Mouse (Mus musculus) gonadal fat pad, adult 2 months (tissue): ENCODE measurements around the gene Plekhh2. TPM values are rescaled to one million over a fixed set of nuclear protein-coding genes. Genes with fewer than 3 reads are reported as not detected.

Experiments used
- DNase-seq: peaks from one replicate; pipeline ENCODE4 v3.0.0-alpha.2; 2012; ENCODE audit warnings: low read depth
- polyA plus RNA-seq: library from polyadenylated mRNA; depleted of rRNA; stranded (reverse); fragments of >200 nt; gene quantifications from 2 replicates; pipeline ENCODE4 v1.2.3, GENCODE M21; 2012

Plekhh2 gene
- polyA plus RNA-seq, 1 experiment = 5.8 TPM

- DNase-seq = no peak
These were observed 96.9 kb downstream of the Plekhh2 start for GRCm38 (mm10) chr17:84608606-84609005.

GRCm38 (mm10) chr17:84611500-84611899, 99.8 kb downstream of the Plekhh2 start:
- DNase-seq = no peak

GRCm38 (mm10) chr17:84611971-84612370, 100.3 kb downstream of the Plekhh2 start:
- peak; percentile 38 for DNase-seq

- DNase-seq = no peak
These were observed 104.1 kb downstream of the Plekhh2 start for GRCm38 (mm10) chr17:84615811-84616210.

- no peak for DNase-seq
These were observed 104.9 kb downstream of the Plekhh2 start for GRCm38 (mm10) chr17:84616526-84617074.

GRCm38 (mm10) chr17:84617953-84618352, 106.3 kb downstream of the Plekhh2 start:
- no peak for DNase-seq

- no peak for DNase-seq
These were observed 107.4 kb downstream of the Plekhh2 start for GRCm38 (mm10) chr17:84619112-84619511.

- DNase-seq = no peak
These were observed 108.4 kb downstream of the Plekhh2 start for GRCm38 (mm10) chr17:84620076-84620475.

GRCm38 (mm10) chr17:84620610-84621009, 108.9 kb downstream of the Plekhh2 start:
- no peak for DNase-seq

GRCm38 (mm10) chr17:84621209-84621608, 109.5 kb downstream of the Plekhh2 start:
- no peak for DNase-seq

GRCm38 (mm10) chr17:84622028-84622427, 110.3 kb downstream of the Plekhh2 start:
- DNase-seq = no peak

- DNase-seq = no peak
These were observed 111.2 kb downstream of the Plekhh2 start for GRCm38 (mm10) chr17:84622873-84623272.

- no peak for DNase-seq
These were observed 114.7 kb downstream of the Plekhh2 start, which contains the start of gene Dync2li1 for GRCm38 (mm10) chr17:84626276-84626856. TSS of gene Dync2li1 (plus strand) at chr17:84626496.

- DNase-seq = no peak
These were observed 115.2 kb downstream of the Plekhh2 start for GRCm38 (mm10) chr17:84626857-84627305.

- DNase-seq = no peak
These were observed 116.0 kb downstream of the Plekhh2 start for GRCm38 (mm10) chr17:84627721-84628120.

- no peak for DNase-seq
These were observed 116.9 kb downstream of the Plekhh2 start for GRCm38 (mm10) chr17:84628611-84629010.

GRCm38 (mm10) chr17:84631836-84632235, 120.1 kb downstream of the Plekhh2 start:
- no peak for DNase-seq

GRCm38 (mm10) chr17:84633443-84633842, 121.7 kb downstream of the Plekhh2 start:
- DNase-seq = no peak

- no peak for DNase-seq
These were observed 124.6 kb downstream of the Plekhh2 start for GRCm38 (mm10) chr17:84636328-84636727.

GRCm38 (mm10) chr17:84637971-84638370, 126.3 kb downstream of the Plekhh2 start:
- no peak for DNase-seq

GRCm38 (mm10) chr17:84639796-84640378, 128.2 kb downstream of the Plekhh2 start:
- no peak for DNase-seq

- no peak for DNase-seq
These were observed 130.2 kb downstream of the Plekhh2 start for GRCm38 (mm10) chr17:84641893-84642292.

- DNase-seq = no peak
These were observed 130.6 kb downstream of the Plekhh2 start for GRCm38 (mm10) chr17:84642324-84642723.
